In the genomic region with DNA sequence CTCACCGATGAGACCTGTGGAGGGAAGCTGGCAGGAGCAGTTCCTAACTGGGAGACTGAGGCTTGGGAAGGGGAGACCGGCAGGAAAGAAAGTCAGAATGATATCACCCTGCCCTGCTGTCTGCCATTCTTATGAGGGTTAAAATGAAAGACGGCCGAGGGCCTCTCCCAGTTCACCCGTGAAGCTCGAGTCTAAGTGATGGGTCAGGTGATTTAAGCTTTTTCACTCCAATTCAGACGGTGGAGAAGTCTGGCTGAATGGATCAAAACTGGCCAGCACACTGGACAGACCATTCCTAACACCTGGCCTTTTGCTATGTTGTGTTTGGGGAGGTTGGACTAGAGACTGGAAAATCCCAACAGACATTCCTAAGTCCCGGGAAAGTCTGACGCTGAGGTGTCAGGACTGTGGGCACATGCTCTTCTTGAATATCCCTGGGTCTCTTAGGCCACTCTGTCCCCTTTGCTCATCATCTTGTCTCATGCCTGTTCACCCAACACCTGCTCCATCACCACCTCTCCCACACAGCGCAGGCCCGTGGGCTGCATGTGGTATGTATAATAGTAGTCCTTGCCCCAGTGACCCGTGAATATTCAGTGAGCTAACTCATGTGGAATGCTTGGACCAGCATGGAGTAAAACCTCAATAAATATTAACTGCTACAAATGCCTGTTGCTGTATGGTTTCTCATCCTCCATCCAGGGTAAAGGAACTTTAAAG, we compare ENCODE assay signal across 8 mouse cellular contexts. TPM values are rescaled to one million over a fixed set of nuclear protein-coding genes. Genes with fewer than 3 reads are reported as not detected.
DNase-seq lines count a peak whose midpoint lies in the region; ATAC-seq lines count a peak whose summit lies in the region.

No protein-coding gene starts in this region.

- H3K4me1 ChIP-seq in megakaryocyte, embryonic 14.5 days = peaks cover 96% of the 10 kb centered on the region
- H3K4me1 ChIP-seq in midbrain, embryonic 10.5 days = peaks cover 52% of the 10 kb centered on the region

- H3K27me3 ChIP-seq in megakaryocyte, embryonic 14.5 days (replicated peaks) = no peaks in the 10 kb centered on the region
- peaks cover 3% of the 10 kb centered on the region; the same call in 1 of the 2 replicates for H3K27me3 ChIP-seq in midbrain, embryonic 10.5 days (ENCODE audit: low read depth, poor library complexity, severe bottlenecking)

- DNase-seq in kidney, adult 8-10 months = peak; percentile 47 to 57
- DNase-seq in midbrain, embryonic 10.5 days (ENCODE audit: low spot score) = no peak
- DNase-seq in right cerebral cortex, postnatal 36 days (ENCODE audit: low spot score in 2 of 2) = no peak
- DNase-seq in layer of hippocampus, postnatal 36 days = no peak
- DNase-seq in frontal cortex, postnatal 36 days (ENCODE audit: low spot score in 2 of 2) = no peak

- ATAC-seq in megakaryocyte, adult 5-6 weeks (ENCODE audit: poor library complexity, severe bottlenecking) = no peak
- ATAC-seq in erythroid progenitor cell, adult 5-6 weeks (replicated peaks; ENCODE audit: low FRiP score, poor library complexity, severe bottlenecking) = peak; percentile 52

- peak overlapping the region; percentile 91 for H3K4me3 ChIP-seq in megakaryocyte, embryonic 14.5 days (replicated peaks)
- H3K4me3 ChIP-seq in midbrain, embryonic 10.5 days = peak overlapping the region; percentile 59

- H3K36me3 ChIP-seq in megakaryocyte, embryonic 14.5 days (replicated peaks; ENCODE audit: low read length) = no peaks in the 10 kb centered on the region
- H3K36me3 ChIP-seq in midbrain, embryonic 10.5 days = no peaks in the 10 kb centered on the region

- no peaks in the 10 kb centered on the region for H3K9me3 ChIP-seq in megakaryocyte, embryonic 14.5 days
- no peaks in the 10 kb centered on the region for H3K9me3 ChIP-seq in midbrain, embryonic 10.5 days (replicated peaks)

- 33% methylated on average over 12 of the region's 12 CpGs for WGBS in midbrain, embryonic 10.5 days

- peak overlapping the region; percentile 88 for H3K27ac ChIP-seq in midbrain, embryonic 10.5 days (replicated peaks)

RNA-seq across cellular contexts. Expression of a gene that starts 11.4 kb away (rescaled TPM):
- polyA plus RNA-seq in megakaryocyte, embryonic 14.5 days (2012; ENCODE audit: insufficient read depth, low replicate concordance) = not detected in 2 replicates
- 0.16 and 0.83 TPM in 2 replicates for total RNA-seq in megakaryocyte, adult 5-6 weeks (2015)
- 0.07 TPM in 1 of 2 replicates, not detected in the other for total RNA-seq in megakaryocyte, adult 5-6 weeks (2017)
- total RNA-seq in erythroid progenitor cell, adult 5-6 weeks (2015; ENCODE audit: low replicate concordance) = 1.1 and 4.2 TPM in 2 replicates
- not detected in 2 replicates for total RNA-seq in erythroid progenitor cell, adult 5-6 weeks (2017; ENCODE audit: low replicate concordance)
- not detected in 2 replicates for polyA plus RNA-seq in midbrain, embryonic 10.5 days (2016; fragmentation: Nextera tagmentation; extraction: Ambion mirVana)
- not detected for total RNA-seq in layer of hippocampus, postnatal 36 days (2021)

RNA-seq across cellular contexts. Expression of a gene that starts 20.8 kb away (rescaled TPM):
- 8.3 and 13.9 TPM in 2 replicates for polyA plus RNA-seq in megakaryocyte, embryonic 14.5 days (2012; ENCODE audit: insufficient read depth, low replicate concordance)
- 68.9 and 87.3 TPM in 2 replicates for total RNA-seq in megakaryocyte, adult 5-6 weeks (2015)
- total RNA-seq in megakaryocyte, adult 5-6 weeks (2017) = 175 and 189 TPM in 2 replicates
- 156 and 184 TPM in 2 replicates for total RNA-seq in erythroid progenitor cell, adult 5-6 weeks (2015; ENCODE audit: low replicate concordance)
- 261 and 289 TPM in 2 replicates for total RNA-seq in erythroid progenitor cell, adult 5-6 weeks (2017; ENCODE audit: low replicate concordance)
- polyA plus RNA-seq in midbrain, embryonic 10.5 days (2016; fragmentation: Nextera tagmentation; extraction: Ambion mirVana) = 107 and 161 TPM in 2 replicates
- total RNA-seq in layer of hippocampus, postnatal 36 days (2021) = 10 to 100 TPM; 18.7 to 18.9 TPM

Comparison
In these comparisons a context has a peak if more than half of its experiments do, and no peak if none do; other contexts are left out.
1. DNase-seq: peak in kidney, adult 8-10 months (2 of 2); none in midbrain, embryonic 10.5 days (single experiment), right cerebral cortex, postnatal 36 days (0 of 2), layer of hippocampus, postnatal 36 days (0 of 2) and frontal cortex, postnatal 36 days (0 of 2).